Mouse (Mus musculus): Measurements from ENCODE around the gene Raf1.

GRCm38 (mm10) chr6:115643315-115643714, 33.1 kb downstream of the Raf1 start:
- TF ChIP-seq GATA1 (IDR thresholded peaks at IDR 0.05; ENCODE audit: low read length), result no peak
- TF ChIP-seq TAL1 (IDR thresholded peaks at IDR 0.05; ENCODE audit: low read length), result no peak

Data from erythroblast, embryonic 14.5 days (primary cell).